Mouse (Mus musculus): ENCODE results near the gene Ripply1.
A peak's percentile ranks its signal among the peaks of the same experiment; 100 is the strongest.
"Not testable (repeated sequence)": the region's sequence is repeated elsewhere in the genome, so short reads cannot be mapped to it uniquely, and the experiment has no call there.

Ripply1 gene

GRCm38 (mm10) chrX:139781563-139781962 is 590 bp downstream of the Ripply1 start:
- DNase-seq (ENCODE audit: low read depth, low spot score): no peak

GRCm38 (mm10) chrX:139780988-139781387 is 1.2 kb downstream of the Ripply1 start:
- no peak for DNase-seq (ENCODE audit: low read depth, low spot score)

GRCm38 (mm10) chrX:139779401-139779800 is 2.8 kb downstream of the Ripply1 start:
- peak; percentile 6 for DNase-seq (ENCODE audit: low read depth, low spot score)

- DNase-seq (ENCODE audit: low read depth, low spot score): no peak
Observed at GRCm38 (mm10) chrX:139778886-139779285, 3.3 kb downstream of the Ripply1 start.

GRCm38 (mm10) chrX:139777357-139777756 is 4.8 kb downstream of the Ripply1 start:
- DNase-seq (ENCODE audit: low read depth, low spot score): no peak

- DNase-seq (ENCODE audit: low read depth, low spot score): peak; percentile 87
Observed at GRCm38 (mm10) chrX:139775084-139775612, 7.0 kb downstream of the Ripply1 start.

- DNase-seq (ENCODE audit: low read depth, low spot score): peak; percentile 80
Observed at GRCm38 (mm10) chrX:139774309-139775083, 7.7 kb downstream of the Ripply1 start.

GRCm38 (mm10) chrX:139769975-139770637 is 12.0 kb downstream of the Ripply1 start:
- DNase-seq (ENCODE audit: low read depth, low spot score): no peak

- DNase-seq (ENCODE audit: low read depth, low spot score): peak; percentile 70
Observed at GRCm38 (mm10) chrX:139762546-139762945, 19.6 kb downstream of the Ripply1 start.

GRCm38 (mm10) chrX:139758634-139759033 is 23.5 kb downstream of the Ripply1 start:
- DNase-seq (ENCODE audit: low read depth, low spot score): not testable (repeated sequence)

GRCm38 (mm10) chrX:139751855-139752254 is 30.3 kb downstream of the Ripply1 start:
- DNase-seq (ENCODE audit: low read depth, low spot score): peak; percentile 62

GRCm38 (mm10) chrX:139737066-139737465 is 45.1 kb downstream of the Ripply1 start:
- no peak for DNase-seq (ENCODE audit: low read depth, low spot score)

- DNase-seq (ENCODE audit: low read depth, low spot score): no peak
Observed at GRCm38 (mm10) chrX:139730541-139730940, 51.6 kb downstream of the Ripply1 start.
